Mouse (Mus musculus): ENCODE data around the gene Fbxo39.

The Fbxo39 gene

GRCm38 (mm10) chr11:72366126-72366525 lies 51.9 kb downstream of the Fbxo39 start:
- no peak for DNase-seq

- no peak for DNase-seq
Observed at GRCm38 (mm10) chr11:72367934-72368674, 53.9 kb downstream of the Fbxo39 start.
